Mouse (Mus musculus) cortical plate, adult 2 months (tissue): Measurements from ENCODE around the gene Xdh. TPM values are rescaled to one million over a fixed set of nuclear protein-coding genes. Genes with fewer than 3 reads are reported as not detected.
A peak's percentile ranks its signal among the peaks of the same experiment; 100 is the strongest.

Experiments used
- H3K27ac ChIP-seq: fragments of 200-500 bp; 2 replicates; pipeline ENCODE4 v1.5.1; 2012; ENCODE audit warnings: low read length, control low read depth, inconsistent platforms; ENCODE audit not compliant: insufficient read depth
- H3K4me1 ChIP-seq: fragments of 200-500 bp; 2 replicates; pipeline ENCODE4 v1.6.1; 2011; ENCODE audit warnings: low read length; ENCODE audit not compliant: control insufficient read depth, insufficient read depth
- H3K4me3 ChIP-seq: fragments of 200-500 bp; 2 replicates; pipeline ENCODE4 v1.5.1; 2011; ENCODE audit warnings: mild to moderate bottlenecking, low read length, control low read depth; ENCODE audit not compliant: insufficient read depth
- CTCF ChIP-seq: fragments of 200-500 bp; IDR thresholded peaks from 2 replicates; pipeline ENCODE4 v1.5.1; 2011; ENCODE audit warnings: mild to moderate bottlenecking, control low read depth, low read length; ENCODE audit not compliant: insufficient read depth; ENCODE audit errors: extremely low read depth
- POLR2A ChIP-seq: fragments of 200-500 bp; IDR thresholded peaks from 2 replicates; pipeline ENCODE4 v1.6.1; 2011; ENCODE audit warnings: mild to moderate bottlenecking, low read length, control low read depth; ENCODE audit not compliant: insufficient read depth; ENCODE audit errors: extremely low read depth
- polyA plus RNA-seq: library from polyadenylated mRNA; depleted of rRNA; stranded (reverse); fragments of >200 nt; gene quantifications from 2 replicates; pipeline ENCODE4 v1.2.3, GENCODE M21; 2012

Gene Xdh
- polyA plus RNA-seq, 1 experiment = 5.7 TPM

DNA sequence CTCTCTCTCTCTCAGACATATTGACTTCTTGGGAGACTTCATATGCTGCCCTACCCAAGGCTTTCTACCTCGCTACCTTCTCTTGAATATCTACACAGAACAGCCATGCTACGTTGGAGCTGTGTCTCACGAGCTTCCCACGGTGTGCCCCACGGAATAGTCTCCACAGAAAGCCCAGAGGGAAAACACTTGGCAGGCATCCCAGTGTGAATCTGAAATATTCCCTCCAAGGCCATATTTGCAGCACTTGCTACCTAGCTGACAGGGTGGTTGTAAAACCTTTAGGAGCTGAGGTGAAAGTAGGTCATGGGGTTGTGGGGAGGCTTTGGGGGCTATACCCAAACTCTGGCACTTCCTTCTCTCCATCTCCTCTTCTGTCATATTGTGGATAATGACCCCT is 3.1 kb downstream of the Xdh start:
- H3K27ac ChIP-seq = no peak overlapping the region
- TF ChIP-seq POLR2A = no peak
- no peak for TF ChIP-seq CTCF
- H3K4me3 ChIP-seq = no peak overlapping the region
- no peaks in the 10 kb centered on the region for H3K4me1 ChIP-seq

DNA sequence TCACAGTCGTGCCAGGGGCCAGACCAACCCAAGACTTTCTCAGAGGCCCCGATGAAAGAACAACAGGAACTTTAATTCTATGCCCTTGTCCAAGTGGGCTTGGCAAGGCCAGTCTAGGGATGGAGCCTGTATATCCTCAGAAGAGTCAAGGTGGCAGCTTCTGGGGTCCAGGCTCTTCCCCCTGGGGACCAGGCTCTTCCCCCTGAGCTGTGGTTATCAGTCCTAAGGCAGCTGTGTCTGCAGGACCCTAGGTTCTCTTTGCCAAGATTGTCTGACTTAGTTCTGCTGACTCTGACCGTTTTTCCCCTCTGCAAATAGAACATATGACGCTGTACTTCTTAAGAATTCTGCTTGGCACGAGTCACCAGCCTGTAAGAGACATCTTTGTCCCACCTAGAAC is 5.3 kb downstream of the Xdh start:
- H3K4me1 ChIP-seq = no peaks in the 10 kb centered on the region
- H3K27ac ChIP-seq = no peak overlapping the region
- no peak overlapping the region for H3K4me3 ChIP-seq
- TF ChIP-seq POLR2A (no peak), CTCF (no peak)

DNA sequence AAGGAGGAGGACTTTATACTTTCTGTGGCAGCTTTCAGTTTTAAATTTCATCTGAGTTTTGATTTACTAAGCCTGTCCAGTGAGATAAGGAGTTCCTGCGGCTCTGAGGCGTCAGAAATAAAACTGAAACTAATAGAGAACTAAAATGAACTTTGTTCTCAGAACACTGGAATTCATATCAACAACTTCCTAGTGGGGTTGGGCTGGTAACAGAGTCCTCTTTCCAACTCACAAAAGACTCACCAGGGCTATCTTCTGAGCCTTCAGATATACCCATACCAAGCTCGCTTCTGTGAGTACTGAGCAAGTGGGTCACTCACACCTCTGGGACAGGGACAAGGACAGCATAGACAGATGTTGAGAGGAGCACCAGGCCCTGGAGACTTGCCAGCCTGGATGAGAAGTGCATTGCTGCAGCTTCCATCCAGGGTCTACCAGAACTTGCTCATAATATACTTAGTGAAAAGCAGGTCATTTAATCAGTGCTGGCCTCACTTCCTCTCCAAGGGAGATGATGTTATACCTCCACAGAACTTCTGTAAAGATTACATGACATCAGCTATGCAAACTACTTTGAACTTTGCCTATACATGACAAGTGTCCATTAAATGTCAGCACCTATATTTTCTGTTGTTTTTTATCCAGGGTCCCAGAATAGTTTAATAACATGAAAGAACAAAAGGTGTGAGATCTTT is 7.6 kb downstream of the Xdh start:
- Histone ChIP-seq H3K4me3 (no peak overlapping the region), H3K27ac (peak overlapping the region; percentile 98), H3K4me1 (no peaks in the 10 kb centered on the region)
- no peak for TF ChIP-seq POLR2A
- TF ChIP-seq CTCF = no peak

DNA sequence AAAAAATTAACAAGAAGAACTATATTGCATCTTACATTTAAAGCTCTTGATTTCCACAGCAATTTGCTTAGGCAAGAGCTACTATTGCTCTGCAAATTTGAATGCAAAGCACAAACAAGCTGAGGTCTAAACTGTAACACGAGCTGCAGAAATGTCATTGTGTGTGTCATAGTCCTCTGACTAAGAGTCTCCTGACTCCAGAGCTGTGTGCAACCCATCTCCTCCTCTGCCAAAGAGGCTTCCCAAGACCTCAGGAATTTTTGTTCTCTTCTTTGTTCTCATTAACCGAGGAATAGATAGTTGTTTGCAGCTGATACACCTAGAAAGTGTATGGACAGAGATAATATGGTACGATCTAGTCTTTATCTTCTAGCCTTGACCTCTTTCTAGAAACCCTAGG is 8.2 kb downstream of the Xdh start:
- no peak overlapping the region for H3K27ac ChIP-seq
- no peaks in the 10 kb centered on the region for H3K4me1 ChIP-seq
- no peak for TF ChIP-seq POLR2A
- no peak for TF ChIP-seq CTCF
- no peak overlapping the region for H3K4me3 ChIP-seq

DNA sequence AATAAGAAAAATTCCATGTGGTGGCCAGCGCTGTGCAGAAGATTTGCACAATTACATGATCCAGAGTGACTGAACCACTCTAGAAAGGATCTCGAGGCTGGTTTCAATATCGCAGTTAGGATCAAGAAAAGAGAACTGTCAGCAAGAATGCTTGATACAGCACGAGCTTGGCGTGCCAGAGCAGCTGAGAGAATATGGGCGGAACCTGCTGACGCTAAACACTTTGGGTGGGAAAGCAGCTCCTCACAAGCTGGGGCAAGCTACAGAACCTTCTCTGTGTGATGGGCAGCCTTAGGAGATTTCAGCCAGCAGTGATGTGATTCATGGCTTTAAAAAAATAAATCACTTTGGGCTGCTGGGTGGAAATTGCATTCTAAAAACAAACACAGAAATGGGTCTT is 12.9 kb downstream of the Xdh start:
- no peak for TF ChIP-seq CTCF
- TF ChIP-seq POLR2A = no peak
- Histone ChIP-seq H3K4me3 (no peak overlapping the region), H3K4me1 (no peaks in the 10 kb centered on the region; the same call in 1 of the 2 replicates), H3K27ac (no peak overlapping the region)

DNA sequence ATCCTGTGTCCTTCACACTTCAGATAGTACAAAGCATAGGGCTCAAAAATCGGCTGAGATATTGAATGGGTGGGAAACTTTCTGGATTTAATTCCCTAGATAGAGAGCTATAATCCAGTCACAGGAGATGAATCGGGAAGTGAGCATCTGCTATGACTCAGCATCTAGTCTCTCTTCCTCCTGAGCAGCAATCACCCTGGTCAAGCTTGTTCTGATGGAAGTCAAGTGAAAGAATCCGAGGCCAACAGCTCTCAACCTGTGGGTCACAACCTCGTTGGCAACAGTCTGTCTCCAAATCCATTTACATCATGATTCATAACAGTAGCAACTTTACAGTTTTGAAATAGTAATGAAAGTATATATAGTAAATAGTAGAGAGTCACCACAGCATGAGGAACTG is 14.8 kb downstream of the Xdh start:
- no peaks in the 10 kb centered on the region; the same call in 1 of the 2 replicates for H3K4me1 ChIP-seq
- H3K27ac ChIP-seq = no peak overlapping the region
- H3K4me3 ChIP-seq = no peak overlapping the region
- TF ChIP-seq CTCF (no peak), POLR2A (no peak)

DNA sequence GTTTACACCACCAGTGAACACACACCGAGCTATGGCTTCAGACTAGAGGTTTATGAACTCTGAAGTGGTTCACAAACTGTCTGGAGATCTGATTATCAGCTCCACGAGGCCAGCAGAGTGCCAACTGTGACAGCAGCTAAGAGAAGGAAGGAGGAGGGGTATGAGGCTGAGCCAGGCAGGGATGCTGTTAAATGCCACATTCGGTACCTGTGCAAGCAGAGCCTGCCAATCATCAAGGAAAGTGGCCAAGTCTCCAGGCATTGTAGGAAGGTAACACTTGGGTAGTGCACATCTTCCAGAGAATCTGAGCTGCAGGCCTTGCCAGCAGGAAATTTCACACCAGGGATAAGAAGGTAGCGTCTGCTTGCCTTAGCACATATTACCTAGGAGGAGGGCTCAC is 15.7 kb downstream of the Xdh start:
- no peak for TF ChIP-seq POLR2A
- no peak for TF ChIP-seq CTCF
- H3K4me1 ChIP-seq = no peaks in the 10 kb centered on the region; the same call in 1 of the 2 replicates
- no peak overlapping the region for H3K27ac ChIP-seq
- H3K4me3 ChIP-seq = no peak overlapping the region

DNA sequence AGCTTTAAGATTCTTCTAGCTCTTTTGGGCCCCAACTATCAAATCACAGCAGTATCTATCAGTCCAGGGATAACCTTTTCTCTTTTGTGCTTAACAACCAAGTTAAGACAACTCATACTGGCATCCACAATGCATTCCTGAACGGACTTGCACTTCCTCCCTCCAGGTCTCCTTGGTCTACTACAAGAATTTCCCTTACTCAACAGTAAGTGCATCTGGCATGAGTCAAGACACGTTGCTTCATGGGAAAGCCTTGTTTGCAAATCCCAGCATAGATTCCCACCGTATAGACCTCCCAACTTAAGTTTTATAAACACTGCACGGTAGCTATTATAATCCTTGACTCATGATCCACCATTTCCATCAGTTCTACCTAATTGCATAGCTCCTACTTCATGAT is 16.4 kb downstream of the Xdh start:
- no peak for TF ChIP-seq CTCF
- no peak for TF ChIP-seq POLR2A
- no peaks in the 10 kb centered on the region; the same call in 1 of the 2 replicates for H3K4me1 ChIP-seq
- no peak overlapping the region for H3K27ac ChIP-seq
- no peak overlapping the region for H3K4me3 ChIP-seq

DNA sequence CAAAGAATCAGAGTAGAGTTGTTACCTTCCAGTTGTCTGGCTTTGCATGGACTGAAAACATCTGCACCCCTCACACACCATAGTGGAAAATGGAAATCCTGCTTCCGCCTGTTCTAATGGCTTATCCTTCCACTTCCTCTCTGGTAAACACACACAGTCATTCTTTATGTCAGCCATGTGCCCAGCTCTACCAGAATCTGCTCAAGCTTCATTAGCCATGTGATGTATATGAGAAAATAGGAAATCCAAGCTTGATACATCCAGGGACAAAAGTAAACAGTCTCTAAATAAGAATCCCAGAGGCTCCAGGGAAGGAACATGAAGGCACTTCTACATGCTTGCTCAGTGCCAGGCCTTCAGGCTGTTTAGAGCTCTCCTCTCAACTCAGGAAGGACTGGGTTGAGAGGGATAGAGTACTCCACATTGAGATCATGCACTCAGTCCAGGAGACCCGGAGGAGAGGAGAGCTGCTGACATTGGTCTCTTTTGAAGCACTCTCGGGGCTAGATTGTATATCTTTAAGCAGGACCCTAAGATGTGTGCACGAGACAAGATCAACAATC is 17.4 kb downstream of the Xdh start:
- Histone ChIP-seq H3K27ac (no peak overlapping the region), H3K4me3 (no peak overlapping the region), H3K4me1 (no peaks in the 10 kb centered on the region; the same call in 1 of the 2 replicates)
- TF ChIP-seq CTCF (no peak), POLR2A (no peak)

DNA sequence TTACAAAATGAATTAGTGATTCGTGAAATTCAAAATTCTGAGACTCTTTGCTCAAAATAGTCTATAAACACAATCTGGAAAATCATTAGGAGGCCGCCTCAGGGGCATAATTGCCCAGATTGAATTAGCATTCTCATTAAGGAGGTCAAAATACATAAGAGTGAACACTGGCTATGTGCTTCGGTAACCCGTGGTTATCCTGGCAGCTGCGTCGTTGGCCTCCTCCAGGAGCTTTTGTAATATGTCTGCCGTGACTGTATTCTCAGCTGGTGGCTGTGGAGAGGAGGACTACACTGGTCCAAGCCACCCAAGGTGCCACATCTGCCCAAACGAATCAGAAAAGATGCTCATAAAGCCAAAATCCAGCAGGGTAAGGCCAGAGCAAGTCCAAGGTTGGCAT is 30.5 kb downstream of the Xdh start:
- H3K4me3 ChIP-seq = no peak overlapping the region
- TF ChIP-seq POLR2A (no peak), CTCF (no peak)
- no peaks in the 10 kb centered on the region for H3K4me1 ChIP-seq
- H3K27ac ChIP-seq = no peak overlapping the region

DNA sequence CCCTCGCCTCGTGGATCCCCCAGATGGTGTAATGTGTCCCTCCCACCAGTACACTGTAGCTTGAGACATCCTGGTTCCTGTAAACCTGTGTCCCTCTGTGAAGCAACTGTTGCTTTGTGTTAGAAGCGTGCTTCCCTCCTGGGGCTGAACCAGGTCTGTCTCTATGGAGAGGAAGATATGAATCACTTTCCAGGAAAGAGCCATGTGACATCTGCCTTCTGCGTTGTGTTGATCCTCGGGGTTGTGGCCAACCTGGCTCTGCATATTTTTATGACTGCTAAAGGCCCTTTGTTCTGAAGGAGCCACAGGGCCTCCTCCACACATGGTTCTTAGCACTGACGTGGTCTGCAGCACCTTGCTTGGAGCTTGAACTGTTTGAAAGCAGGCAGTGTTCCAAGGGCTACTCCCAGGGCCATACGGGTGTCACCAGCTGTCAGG is 31.0 kb downstream of the Xdh start:
- no peak for TF ChIP-seq CTCF
- TF ChIP-seq POLR2A = no peak
- no peak overlapping the region for H3K27ac ChIP-seq
- no peak overlapping the region for H3K4me3 ChIP-seq
- H3K4me1 ChIP-seq = no peaks in the 10 kb centered on the region

DNA sequence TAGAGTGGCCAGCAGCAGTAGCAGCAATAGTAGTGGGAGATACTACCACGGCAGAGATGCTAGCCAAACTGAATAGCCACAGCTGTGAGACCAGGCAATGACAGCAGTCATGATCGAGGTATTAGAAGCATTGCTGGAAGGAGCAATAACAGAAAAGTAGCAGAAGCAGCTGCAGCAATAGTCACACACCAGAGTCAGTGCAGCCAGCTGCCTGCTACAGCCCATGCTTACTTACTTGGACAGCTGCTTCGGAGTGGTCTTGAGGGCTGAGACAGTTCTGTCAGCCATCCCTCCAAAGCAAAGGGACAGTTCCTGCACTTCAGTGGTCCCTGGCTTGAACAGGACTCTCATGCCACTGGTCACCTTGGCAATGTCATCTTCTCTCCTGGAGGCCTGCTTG is 31.9 kb downstream of the Xdh start:
- no peaks in the 10 kb centered on the region for H3K4me1 ChIP-seq
- H3K4me3 ChIP-seq = no peak overlapping the region
- H3K27ac ChIP-seq = no peak overlapping the region
- TF ChIP-seq CTCF (no peak), POLR2A (no peak)
